Mouse (Mus musculus) adrenal gland, postnatal 36 days (tissue): Measurements from ENCODE around the gene Orm3. TPM values are rescaled to one million over a fixed set of nuclear protein-coding genes. Genes with fewer than 3 reads are reported as not detected.

ENCODE experiments used
- DNase-seq, 2 experiments: peaks; one replicate each; pipeline ENCODE4 v3.0.0; 2021; ENCODE audit warnings: mixed read lengths in 1 of 2
- total RNA-seq, 2 experiments: library from RNA; stranded (reverse); gene quantifications; 2 replicates each; pipeline ENCODE4 v1.2.3; 2021

Orm3 gene
- total RNA-seq, 2 experiments from 2014 or later: 5.4 to 10.7 TPM

DNA sequence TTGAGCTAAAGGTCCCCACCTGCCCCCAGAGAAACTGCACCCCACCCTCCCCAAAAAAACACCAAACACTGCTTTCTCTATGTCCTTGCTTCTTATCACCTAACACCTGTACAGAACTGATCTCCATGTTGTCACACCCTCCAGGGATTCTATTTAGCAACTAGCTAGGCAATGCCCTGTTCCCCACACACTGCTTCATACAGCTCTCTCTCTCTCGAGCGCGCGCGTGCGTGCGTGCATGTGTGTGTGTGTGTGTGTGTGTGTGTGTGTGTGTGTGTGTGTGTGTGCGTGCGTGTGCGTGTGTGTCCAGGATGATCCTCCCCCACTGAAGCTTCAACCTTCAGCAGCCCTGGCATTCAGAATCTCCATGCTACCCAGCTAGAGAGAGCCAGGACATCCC lies 46.1 kb downstream of the Orm3 start:
- no peak for DNase-seq

GRCm38 (mm10) chr4:63402558-63402957 lies 46.6 kb downstream of the Orm3 start:
- no peak for DNase-seq

- peak; percentile 93 to 96 for DNase-seq
Observed at GRCm38 (mm10) chr4:63403040-63403959, 47.3 kb downstream of the Orm3 start, which contains the start of gene Akna. Akna (minus strand) TSS chr4:63403354.

DNA sequence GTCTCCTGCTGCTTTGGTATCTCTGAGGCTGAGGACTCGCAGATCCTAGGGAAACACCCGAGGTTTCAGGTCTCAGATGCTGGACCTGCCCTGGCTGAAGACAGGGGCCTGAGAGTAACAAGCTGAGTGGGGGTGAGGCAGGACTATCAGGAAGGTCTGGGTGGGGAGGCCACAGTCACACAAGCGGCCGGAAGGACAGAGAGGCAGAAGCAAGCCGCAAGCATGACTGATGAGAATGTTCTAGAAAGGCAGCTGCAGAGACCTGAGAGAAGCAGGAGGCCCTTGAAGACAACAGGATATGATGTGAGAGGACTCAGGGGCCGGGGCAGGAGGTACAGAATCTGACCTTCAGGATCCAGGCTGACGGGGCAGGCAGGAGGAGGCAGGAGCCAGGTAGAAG lies 48.2 kb downstream of the Orm3 start:
- DNase-seq: no peak

DNA sequence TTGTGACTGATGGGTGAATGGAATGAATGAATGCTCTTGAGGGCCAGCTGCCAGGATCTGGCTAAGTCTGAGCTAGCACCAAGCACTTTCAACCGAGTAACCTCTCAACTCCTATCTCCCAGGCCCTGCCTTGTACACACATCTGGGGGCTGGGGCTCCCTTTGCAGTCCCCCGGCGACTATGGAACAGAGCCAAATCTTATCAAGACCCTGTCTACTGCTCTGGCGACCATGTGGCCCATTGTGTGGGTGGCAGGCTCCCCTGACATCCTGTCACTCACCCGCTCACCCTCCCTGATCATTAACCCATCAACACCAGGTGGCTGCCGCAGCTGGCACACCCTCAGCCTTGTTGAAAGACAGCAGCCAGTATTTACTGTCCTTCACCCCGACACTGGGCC lies 49.1 kb downstream of the Orm3 start:
- DNase-seq: no peak

DNA sequence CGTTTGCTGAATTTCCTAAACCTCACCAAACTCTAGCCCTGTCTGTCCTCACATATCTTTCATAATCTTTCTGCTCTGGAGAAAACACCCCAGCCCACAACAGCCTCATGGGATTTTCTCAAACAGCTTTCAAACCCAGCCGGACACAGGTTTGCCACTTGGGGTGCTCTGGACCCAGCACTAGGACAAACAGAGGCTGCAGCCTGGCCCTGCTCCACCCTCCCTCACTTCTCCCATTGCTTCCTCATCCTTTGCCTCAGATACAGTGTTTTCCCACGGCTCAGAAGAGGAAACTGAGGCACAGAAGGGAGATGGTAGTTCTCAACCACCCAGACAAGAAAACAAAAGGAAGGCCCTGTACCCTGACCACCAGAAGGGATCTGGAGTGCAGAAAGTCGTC lies 49.7 kb downstream of the Orm3 start:
- no peak for DNase-seq

- DNase-seq: no peak
Observed at GRCm38 (mm10) chr4:63408247-63408646, 52.3 kb downstream of the Orm3 start.

DNA sequence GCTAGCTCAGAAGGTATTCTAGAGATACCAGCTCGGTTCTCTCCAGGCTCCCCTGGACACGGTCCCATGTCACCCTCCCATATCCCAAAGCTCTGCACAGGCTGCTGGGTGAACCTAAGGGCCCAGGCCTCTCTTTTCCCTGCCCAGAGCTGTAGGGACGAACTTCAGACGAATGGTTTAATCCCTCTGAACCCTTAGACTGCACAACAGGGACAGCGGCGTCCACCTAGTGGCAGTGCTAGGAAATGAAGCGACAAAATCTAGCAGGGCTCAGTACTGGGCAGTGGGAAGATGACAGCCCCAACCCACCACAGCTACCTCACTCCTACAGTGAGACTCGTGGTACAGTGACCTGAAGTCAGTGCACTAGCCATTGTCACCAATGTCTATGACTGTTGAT lies 52.7 kb downstream of the Orm3 start:
- peak; percentile 48 to 72 for DNase-seq

Other genes starting within 250 kb of the Orm3 start
- gene Ambp, start 201.4 kb upstream of the Orm3 start, total RNA-seq: 1 to 10 TPM in 1 of 2 experiments, not detected in 1; 1.2 TPM
- gene Kif12, start 184.0 kb upstream of the Orm3 start, total RNA-seq: not detected
- gene Col27a1, start 142.2 kb upstream of the Orm3 start, total RNA-seq: 1 to 10 TPM; 6.1 to 8.3 TPM
- 10 to 100 TPM; 38.6 to 61.1 TPM for gene Orm1, start 11.6 kb upstream of the Orm3 start, total RNA-seq
- gene Orm2, start 6.3 kb downstream of the Orm3 start, total RNA-seq: 1 to 10 TPM; 3.9 to 7.8 TPM
- gene Akna, start 47.2 kb downstream of the Orm3 start, total RNA-seq: 1 to 10 TPM; 2.6 to 4.3 TPM
- 10 to 100 TPM; 33.5 to 59.9 TPM for gene Whrn, start 139.8 kb downstream of the Orm3 start, total RNA-seq
- gene Atp6v1g1, start 188.6 kb downstream of the Orm3 start, total RNA-seq: 100 to 1,000 TPM; 186 to 187 TPM
- 10 to 100 TPM in 1 of 2 experiments, 1 to 10 TPM in 1; 8.2 to 17.6 TPM for gene Tmem268, start 202.6 kb downstream of the Orm3 start, total RNA-seq
- gene Gm11213, start 249.1 kb downstream of the Orm3 start, total RNA-seq: not detected